Mouse (Mus musculus): Measurements from ENCODE around the gene Gzmn. TPM values are rescaled to one million over a fixed set of nuclear protein-coding genes. Genes with fewer than 3 reads are reported as not detected.

Gene Gzmn
- total RNA-seq, 2 experiments from 2014 or later = not detected

Other genes with a start within 250 kb of the Gzmn start
- gene Cma1, start 229.9 kb downstream of the Gzmn start, total RNA-seq (2021) = 1 to 10 TPM; 4.4 to 5.1 TPM
- not detected for gene Cma2, start 223.6 kb downstream of the Gzmn start, total RNA-seq (2021)
- not detected for gene Mcpt1, start 156.6 kb downstream of the Gzmn start, total RNA-seq (2021)
- not detected for gene Mcpt9, start 144.1 kb downstream of the Gzmn start, total RNA-seq (2021)
- not detected for gene Mcpt2, start 132.6 kb downstream of the Gzmn start, total RNA-seq (2021)
- gene Mcpt4, start 112.3 kb downstream of the Gzmn start, total RNA-seq (2021) = 1 to 10 TPM; 2.8 to 3.2 TPM
- gene Mcpt8, start 89.3 kb downstream of the Gzmn start, total RNA-seq (2021) = not detected
- gene Ctsg, start 72.0 kb downstream of the Gzmn start, total RNA-seq (2021) = not detected
- not detected for gene Gzme, start 54.0 kb downstream of the Gzmn start, total RNA-seq (2021)
- gene Gzmd, start 42.0 kb downstream of the Gzmn start, total RNA-seq (2021) = not detected
- gene Gzmg, start 15.0 kb downstream of the Gzmn start, total RNA-seq (2021) = not detected
- gene Gzmf, start 36.8 kb upstream of the Gzmn start, total RNA-seq (2021) = not detected
- gene Gzmc, start 60.1 kb upstream of the Gzmn start, total RNA-seq (2021) = not detected
- not detected for gene Gzmb, start 87.7 kb upstream of the Gzmn start, total RNA-seq (2021)
- not detected for gene Atp12a, start 190.5 kb upstream of the Gzmn start, total RNA-seq (2021)
- gene Rnf17, start 228.0 kb upstream of the Gzmn start, total RNA-seq (2021) = under 1 TPM; 0.59 to 0.67 TPM

Data from heart, postnatal 14 days (tissue).